ENCODE assay signal across 8 mouse cellular contexts in the genomic region with DNA sequence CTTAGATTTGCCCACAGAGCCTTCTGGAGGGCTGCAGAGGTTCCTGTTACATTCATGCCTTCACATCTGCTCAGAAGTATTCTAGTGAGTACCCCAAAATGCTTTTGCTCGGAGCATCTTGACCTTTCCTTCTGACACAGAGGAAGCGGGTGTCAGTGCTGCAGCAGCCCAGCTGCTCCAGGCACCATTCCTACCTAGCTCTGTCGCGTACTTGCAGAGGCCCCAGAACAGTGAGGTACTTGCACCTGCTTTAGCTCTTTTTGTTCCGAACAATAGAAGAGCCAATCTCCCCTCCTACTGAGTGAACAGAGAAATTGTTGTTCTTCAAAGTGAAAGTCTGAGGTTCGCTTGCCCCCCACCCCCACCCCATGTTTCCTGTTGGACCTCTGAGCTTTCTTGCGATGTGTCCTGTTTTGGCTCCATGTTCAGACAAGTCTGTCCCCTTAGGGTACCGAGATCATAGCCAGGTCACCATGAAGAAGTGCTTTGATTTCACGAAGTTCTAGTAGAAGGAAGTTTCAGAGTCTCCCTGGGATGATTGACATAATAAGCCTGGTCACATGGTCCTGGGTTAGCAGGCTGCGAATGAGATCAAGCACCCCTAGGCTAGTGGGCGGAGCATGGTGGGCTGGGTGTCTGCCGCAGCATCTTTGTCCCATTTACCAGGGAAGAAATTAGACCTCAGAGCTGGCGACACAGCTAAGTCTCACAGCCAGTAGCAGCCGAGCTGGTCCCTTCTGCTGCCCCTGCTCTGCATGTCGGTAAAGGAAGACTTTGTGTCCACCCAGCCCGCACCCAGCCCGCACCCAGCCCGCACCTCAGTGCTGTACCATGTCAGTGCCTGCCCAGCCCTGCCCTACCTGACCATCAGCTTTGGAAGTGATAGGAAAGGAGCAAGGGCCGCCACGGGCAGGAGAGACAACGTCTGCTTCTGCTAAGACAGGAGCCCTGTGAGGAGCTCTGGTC.
DNase-seq lines count a peak whose midpoint lies in the region; ATAC-seq and TF ChIP-seq lines count a peak whose summit lies in the region.

No protein-coding gene starts in this region.

- peak; percentile 75; the same call in 1 of the 2 replicates for ATAC-seq in heart, postnatal 0 days (ENCODE audit: insufficient read depth, low read depth)
- peak; percentile 48 for ATAC-seq in limb, embryonic 14.5 days (ENCODE audit: low FRiP score, low read depth)

- no peak for TF ChIP-seq CTCF in heart, postnatal 0 days (IDR thresholded peaks at IDR 0.05; ENCODE audit: low read depth)

- no peaks in the 10 kb centered on the region for H3K27me3 ChIP-seq in heart, postnatal 0 days (ENCODE audit: control insufficient read depth, insufficient read depth, low read length)
- H3K27me3 ChIP-seq in limb, embryonic 14.5 days (ENCODE audit: control insufficient read depth, insufficient read depth, low read length), result no peaks in the 10 kb centered on the region

- 40% methylated on average over 21 of the region's 21 CpGs for whole genome bisulfite sequencing in heart, postnatal 0 days
- WGBS in limb, embryonic 14.5 days, result 42% methylated on average over 21 of the region's 21 CpGs

- H3K27ac ChIP-seq in heart, postnatal 0 days (ENCODE audit: low read depth), result peak overlapping the region; percentile 7; the same call in 1 of the 2 replicates
- 0 out of 2 replicates have a peak overlapping the region, but pooled peaks have one; percentile 34 for H3K27ac ChIP-seq in limb, embryonic 14.5 days (replicated peaks; ENCODE audit: low read depth, low read length)

- H3K4me2 ChIP-seq in heart, postnatal 0 days (ENCODE audit: low read depth, low read length), result peak overlapping the region; percentile 50
- peak overlapping the region; percentile 20; the same call in 1 of the 2 replicates for H3K4me2 ChIP-seq in limb, embryonic 14.5 days (replicated peaks; ENCODE audit: low read depth, low read length, severe bottlenecking)

- no peak for TF ChIP-seq EP300 in heart, postnatal 0 days (IDR thresholded peaks at IDR 0.05; ENCODE audit: low read depth)

- peak; percentile 15 for DNase-seq in gastrocnemius, adult 18-20 months (ENCODE audit: low spot score)
- no peak for DNase-seq in gastrocnemius, postnatal 4 days (ENCODE audit: low spot score in 2 of 2)
- DNase-seq in embryo, embryonic 11 days, result peak; percentile 75
- no peak for DNase-seq in heart, postnatal 0 days (ENCODE audit: low spot score)
- peak; percentile 47 for DNase-seq in limb, embryonic 14.5 days (ENCODE audit: low spot score)
- peak; percentile 80 for DNase-seq in naive thymus-derived CD4-positive, alpha-beta T cell, adult 2 months (ENCODE audit: low read depth)
- peak; percentile 85 for DNase-seq in thymus, postnatal 4 days
- DNase-seq in adrenal gland, adult 2 months, result no peak

- H3K4me1 ChIP-seq in heart, postnatal 0 days (ENCODE audit: control insufficient read depth, insufficient read depth), result peaks cover 16% of the 10 kb centered on the region
- peaks cover 31% of the 10 kb centered on the region for H3K4me1 ChIP-seq in limb, embryonic 14.5 days (ENCODE audit: control insufficient read depth, insufficient read depth, low read length)

- no peaks in the 10 kb centered on the region for H3K9me3 ChIP-seq in heart, postnatal 0 days (replicated peaks; ENCODE audit: control insufficient read depth, low read length)
- H3K9me3 ChIP-seq in limb, embryonic 14.5 days (ENCODE audit: control insufficient read depth, low read length), result no peaks in the 10 kb centered on the region

- TF ChIP-seq POLR2A in limb, embryonic 14.5 days (IDR thresholded peaks at IDR 0.05; ENCODE audit: borderline replicate concordance, extremely low read depth, insufficient read depth, insufficient read length), result no peak

- H3K4me3 ChIP-seq in heart, postnatal 0 days (ENCODE audit: low read depth, low read length), result peak overlapping the region; percentile 18; the same call in 1 of the 2 replicates
- H3K4me3 ChIP-seq in limb, embryonic 14.5 days (replicated peaks; ENCODE audit: low read length), result no peak overlapping the region

- H3K9ac ChIP-seq in heart, postnatal 0 days (replicated peaks; ENCODE audit: low read depth, low read length), result peak overlapping the region; percentile 22; the same call in 1 of the 2 replicates
- H3K9ac ChIP-seq in limb, embryonic 14.5 days (ENCODE audit: low read depth, low read length, severe bottlenecking), result no peak overlapping the region

- no peaks in the 10 kb centered on the region for H3K36me3 ChIP-seq in heart, postnatal 0 days (replicated peaks; ENCODE audit: control insufficient read depth, insufficient read depth, low read length)
- no peaks in the 10 kb centered on the region for H3K36me3 ChIP-seq in limb, embryonic 14.5 days (ENCODE audit: control insufficient read depth, insufficient read depth, low read length)

Comparison
In these comparisons a context has a peak if more than half of its experiments do, and no peak if none do; other contexts are left out.
1. DNase-seq: peak in gastrocnemius, adult 18-20 months (single experiment), embryo, embryonic 11 days (single experiment), limb, embryonic 14.5 days (single experiment), naive thymus-derived CD4-positive, alpha-beta T cell, adult 2 months (single experiment) and thymus, postnatal 4 days (single experiment); none in gastrocnemius, postnatal 4 days (0 of 2), heart, postnatal 0 days (single experiment) and adrenal gland, adult 2 months (single experiment).